Mouse (Mus musculus): ENCODE measurements at regions not wholly inside any gene's neighbourhood (a gene's known extent, or its start where the extent isn't known, plus 50 kb on each side); places are given as distances from the start of the nearest gene placed in this dataset.

GRCm38 (mm10) chr11:64859636-64860035, 119.2 kb upstream of the Elac2 start:
- Histone ChIP-seq H3K27me3 (ENCODE audit: control insufficient read depth, insufficient read depth, insufficient read length) (no peaks in the 10 kb centered on the region), H3K36me3 (ENCODE audit: control insufficient read depth, insufficient read depth) (no peaks in the 10 kb centered on the region), H3K79me3 (ENCODE audit: low read depth) (no peaks in the 10 kb centered on the region), H3K4me3 (ENCODE audit: insufficient read depth, poor library complexity, severe bottlenecking) (no peak overlapping the region), H3ac (ENCODE audit: control insufficient read depth, insufficient read length, low read depth) (no peak overlapping the region), H3K79me2 (ENCODE audit: control insufficient read depth, insufficient read depth) (no peaks in the 10 kb centered on the region)
- TF ChIP-seq CTCF (IDR thresholded peaks at IDR 0.05; ENCODE audit: control insufficient read depth, insufficient read depth, insufficient read length) (no peak), USF1 (IDR thresholded peaks at IDR 0.05; ENCODE audit: low read depth) (no peak), FOSL1 (IDR thresholded peaks at IDR 0.05; ENCODE audit: insufficient read depth, low read length, poor library complexity, severe bottlenecking) (no peak), MAX (IDR thresholded peaks at IDR 0.05) (no peak), CEBPB (IDR thresholded peaks at IDR 0.05; ENCODE audit: low read depth) (no peak), MYOG (IDR thresholded peaks at IDR 0.05; ENCODE audit: control insufficient read depth, extremely low read depth, insufficient read length) (no peak), MYOD1 (IDR thresholded peaks at IDR 0.05; ENCODE audit: control insufficient read depth, insufficient read length, low read depth) (no peak)

- TF ChIP-seq FOSL1 (IDR thresholded peaks at IDR 0.05; ENCODE audit: insufficient read depth, low read length, poor library complexity, severe bottlenecking) = no peak
- no peak for TF ChIP-seq USF1 (IDR thresholded peaks at IDR 0.05; ENCODE audit: low read depth)
- no peak for TF ChIP-seq CTCF (IDR thresholded peaks at IDR 0.05; ENCODE audit: control insufficient read depth, insufficient read depth, insufficient read length)
- TF ChIP-seq CEBPB (IDR thresholded peaks at IDR 0.05; ENCODE audit: low read depth) = no peak
- no peak for TF ChIP-seq MAX (IDR thresholded peaks at IDR 0.05)
- TF ChIP-seq MYOG (IDR thresholded peaks at IDR 0.05; ENCODE audit: control insufficient read depth, extremely low read depth, insufficient read length) = no peak
- no peak overlapping the region for H3ac ChIP-seq (ENCODE audit: control insufficient read depth, insufficient read length, low read depth)
- H3K79me3 ChIP-seq (ENCODE audit: low read depth) = no peaks in the 10 kb centered on the region
- no peak overlapping the region for H3K4me3 ChIP-seq (ENCODE audit: insufficient read depth, poor library complexity, severe bottlenecking)
- no peaks in the 10 kb centered on the region for H3K79me2 ChIP-seq (ENCODE audit: control insufficient read depth, insufficient read depth)
- H3K27me3 ChIP-seq (ENCODE audit: control insufficient read depth, insufficient read depth, insufficient read length) = peaks cover 3% of the 10 kb centered on the region
- H3K36me3 ChIP-seq (ENCODE audit: control insufficient read depth, insufficient read depth) = no peaks in the 10 kb centered on the region
Observed at GRCm38 (mm10) chr11:64880674-64881073, 98.2 kb upstream of the Elac2 start.

GRCm38 (mm10) chr11:64884518-64884917, 94.3 kb upstream of the Elac2 start:
- no peak overlapping the region for H3K4me3 ChIP-seq (ENCODE audit: insufficient read depth, poor library complexity, severe bottlenecking)
- no peaks in the 10 kb centered on the region for H3K79me2 ChIP-seq (ENCODE audit: control insufficient read depth, insufficient read depth)
- no peak overlapping the region for H3ac ChIP-seq (ENCODE audit: control insufficient read depth, insufficient read length, low read depth)
- no peaks in the 10 kb centered on the region for H3K79me3 ChIP-seq (ENCODE audit: low read depth)
- no peaks in the 10 kb centered on the region for H3K36me3 ChIP-seq (ENCODE audit: control insufficient read depth, insufficient read depth)
- peaks cover 11% of the 10 kb centered on the region for H3K27me3 ChIP-seq (ENCODE audit: control insufficient read depth, insufficient read depth, insufficient read length)
- no peak for TF ChIP-seq MYOD1 (IDR thresholded peaks at IDR 0.05; ENCODE audit: control insufficient read depth, insufficient read length, low read depth)
- TF ChIP-seq CEBPB (IDR thresholded peaks at IDR 0.05; ENCODE audit: low read depth) = no peak
- no peak for TF ChIP-seq CTCF (IDR thresholded peaks at IDR 0.05; ENCODE audit: control insufficient read depth, insufficient read depth, insufficient read length)
- no peak for TF ChIP-seq USF1 (IDR thresholded peaks at IDR 0.05; ENCODE audit: low read depth)
- TF ChIP-seq MAX (IDR thresholded peaks at IDR 0.05) = no peak
- no peak for TF ChIP-seq MYOG (IDR thresholded peaks at IDR 0.05; ENCODE audit: control insufficient read depth, extremely low read depth, insufficient read length)
- no peak for TF ChIP-seq FOSL1 (IDR thresholded peaks at IDR 0.05; ENCODE audit: insufficient read depth, low read length, poor library complexity, severe bottlenecking)

- Histone ChIP-seq H3K27me3 (ENCODE audit: control insufficient read depth, insufficient read depth, insufficient read length) (peaks cover 25% of the 10 kb centered on the region), H3ac (ENCODE audit: control insufficient read depth, insufficient read length, low read depth) (no peak overlapping the region), H3K79me3 (ENCODE audit: low read depth) (no peaks in the 10 kb centered on the region), H3K36me3 (ENCODE audit: control insufficient read depth, insufficient read depth) (no peaks in the 10 kb centered on the region), H3K4me3 (ENCODE audit: insufficient read depth, poor library complexity, severe bottlenecking) (no peak overlapping the region), H3K79me2 (ENCODE audit: control insufficient read depth, insufficient read depth) (no peaks in the 10 kb centered on the region)
- TF ChIP-seq USF1 (IDR thresholded peaks at IDR 0.05; ENCODE audit: low read depth) (no peak), FOSL1 (IDR thresholded peaks at IDR 0.05; ENCODE audit: insufficient read depth, low read length, poor library complexity, severe bottlenecking) (no peak), MYOG (IDR thresholded peaks at IDR 0.05; ENCODE audit: control insufficient read depth, extremely low read depth, insufficient read length) (no peak), MAX (IDR thresholded peaks at IDR 0.05) (no peak), MYOD1 (IDR thresholded peaks at IDR 0.05; ENCODE audit: control insufficient read depth, insufficient read length, low read depth) (no peak), CTCF (IDR thresholded peaks at IDR 0.05; ENCODE audit: control insufficient read depth, insufficient read depth, insufficient read length) (no peak), CEBPB (IDR thresholded peaks at IDR 0.05; ENCODE audit: low read depth) (no peak)
Observed at GRCm38 (mm10) chr11:64889335-64890020, 89.4 kb upstream of the Elac2 start.

GRCm38 (mm10) chr11:64890776-64891175, 88.1 kb upstream of the Elac2 start:
- Histone ChIP-seq H3K27me3 (ENCODE audit: control insufficient read depth, insufficient read depth, insufficient read length) (peaks cover 25% of the 10 kb centered on the region), H3K36me3 (ENCODE audit: control insufficient read depth, insufficient read depth) (no peaks in the 10 kb centered on the region)

More at GRCm38 (mm10) chr11:64890776-64891175, 88.1 kb upstream of the Elac2 start:
- Histone ChIP-seq H3K4me3 (ENCODE audit: insufficient read depth, poor library complexity, severe bottlenecking) (no peak overlapping the region), H3K79me2 (ENCODE audit: control insufficient read depth, insufficient read depth) (no peaks in the 10 kb centered on the region), H3ac (ENCODE audit: control insufficient read depth, insufficient read length, low read depth) (no peak overlapping the region), H3K79me3 (ENCODE audit: low read depth) (no peaks in the 10 kb centered on the region)
- no peak for TF ChIP-seq CTCF (IDR thresholded peaks at IDR 0.05; ENCODE audit: control insufficient read depth, insufficient read depth, insufficient read length)
- no peak for TF ChIP-seq MAX (IDR thresholded peaks at IDR 0.05)
- TF ChIP-seq MYOD1 (IDR thresholded peaks at IDR 0.05; ENCODE audit: control insufficient read depth, insufficient read length, low read depth) = no peak
- no peak for TF ChIP-seq USF1 (IDR thresholded peaks at IDR 0.05; ENCODE audit: low read depth)
- no peak for TF ChIP-seq MYOG (IDR thresholded peaks at IDR 0.05; ENCODE audit: control insufficient read depth, extremely low read depth, insufficient read length)
- TF ChIP-seq FOSL1 (IDR thresholded peaks at IDR 0.05; ENCODE audit: insufficient read depth, low read length, poor library complexity, severe bottlenecking) = no peak
- TF ChIP-seq CEBPB (IDR thresholded peaks at IDR 0.05; ENCODE audit: low read depth) = no peak

Measured in C2C12 (cell line).